Mouse (Mus musculus): ENCODE data around the gene Myom1.

DNA sequence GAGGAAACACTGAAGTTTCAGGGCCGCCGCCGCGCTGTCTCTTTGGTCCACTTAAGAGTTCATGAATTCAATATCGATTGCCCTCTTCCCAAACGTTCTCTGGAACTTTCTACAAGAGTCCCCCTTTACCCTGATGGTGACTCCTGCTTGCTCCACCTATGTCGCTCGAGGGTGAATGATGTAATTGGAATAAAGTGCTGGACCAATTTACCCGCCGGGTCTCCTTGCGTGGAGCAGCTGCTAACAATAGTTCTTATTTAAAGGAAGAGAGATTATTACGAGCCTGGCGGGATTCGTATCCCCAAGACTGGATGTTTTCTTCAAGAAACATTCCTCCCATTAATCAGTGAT lies 286 bp downstream of the Myom1 start, which contains the start of gene Myl12a:
- TF ChIP-seq CTCF (IDR thresholded peaks at IDR 0.05; ENCODE audit: low read depth) (no peak), EP300 (IDR thresholded peaks at IDR 0.05; ENCODE audit: low read depth) (no peak)
